Mouse (Mus musculus) midbrain, embryonic 16.5 days (tissue): ENCODE results near the gene Arid1b. TPM values are rescaled to one million over a fixed set of nuclear protein-coding genes. Genes with fewer than 3 reads are reported as not detected.

ENCODE experiments used
- ATAC-seq: fragments of 200-750 bp; cut with Nextera tagmentation; 2 replicates; pipeline ENCODE4 v1.8.0; 2017; ENCODE audit warnings: moderate TSS enrichment
- H3K27ac ChIP-seq: fragments of 300-500 bp; sonication (generic); 2 replicates; pipeline ENCODE4 v1.5.1; 2014; ENCODE audit warnings: mild to moderate bottlenecking, low read length, mixed read lengths
- H3K27me3 ChIP-seq: fragments of 300-500 bp; sonication (generic); 2 replicates; pipeline ENCODE4 v1.6.1; 2014; ENCODE audit warnings: low read depth, low read length, mixed read lengths; ENCODE audit not compliant: control insufficient read depth, insufficient read depth
- H3K36me3 ChIP-seq: fragments of 300-500 bp; sonication (generic); 2 replicates; pipeline ENCODE4 v1.6.1; 2014; ENCODE audit warnings: mild to moderate bottlenecking, low read length, moderate library complexity, mixed read lengths; ENCODE audit not compliant: control insufficient read depth, insufficient read depth
- H3K4me1 ChIP-seq: fragments of 300-500 bp; sonication (generic); 2 replicates; pipeline ENCODE4 v1.6.1; 2014; ENCODE audit warnings: mild to moderate bottlenecking, low read length, mixed read lengths; ENCODE audit not compliant: control insufficient read depth, insufficient read depth
- H3K4me2 ChIP-seq: fragments of 300-500 bp; sonication (generic); 2 replicates; pipeline ENCODE4 v1.6.1; 2014; ENCODE audit warnings: mild to moderate bottlenecking, low read length, mixed read lengths
- H3K4me3 ChIP-seq: fragments of 300-500 bp; sonication (generic); 2 replicates; pipeline ENCODE4 v1.5.1; 2014; ENCODE audit warnings: low read depth, mild to moderate bottlenecking, low read length, moderate library complexity, mixed read lengths
- H3K9ac ChIP-seq: fragments of 300-500 bp; sonication (generic); 2 replicates; pipeline ENCODE4 v1.6.1; 2014; ENCODE audit warnings: low read depth, low read length, mixed read lengths
- H3K9me3 ChIP-seq: fragments of 300-500 bp; sonication (generic); replicated peaks from 2 replicates; pipeline ENCODE4 v1.6.1; 2014; ENCODE audit warnings: mild to moderate bottlenecking, low read length, mixed read lengths; ENCODE audit not compliant: control insufficient read depth, poor library complexity, severe bottlenecking
- WGBS: fragments of 180-500 bp; shearing (Covaris S2); extraction: QIAGEN DNeasy Blood & Tissue Kit; methylation state at CpG from one replicate; pipeline ENCODE4 v1.1.7; 2014; 5-methylcytosine and 5-hydroxymethylcytosine counted together
- polyA plus RNA-seq: library from polyadenylated mRNA; unstranded; fragments of >200 nt; fragmentation: Nextera tagmentation; extraction: Ambion mirVana; gene quantifications from 2 replicates; pipeline ENCODE4 v1.2.1, GENCODE M21; 2015

The Arid1b gene
- polyA plus RNA-seq, 1 experiment from 2014 or later, result 13.1 TPM

GRCm38 (mm10) chr17:5036200-5036835 is 42.2 kb downstream of the Arid1b start:
- no peak overlapping the region for H3K27ac ChIP-seq

GRCm38 (mm10) chr17:5037199-5037598 is 43.1 kb downstream of the Arid1b start:
- H3K36me3 ChIP-seq, result no peaks in the 10 kb centered on the region
- ATAC-seq, result no peak
- H3K4me2 ChIP-seq, result no peak overlapping the region
- no peak overlapping the region for H3K9ac ChIP-seq
- H3K27me3 ChIP-seq, result no peaks in the 10 kb centered on the region
- peaks cover 8% of the 10 kb centered on the region for H3K4me1 ChIP-seq
- no peak overlapping the region for H3K27ac ChIP-seq
- no peaks in the 10 kb centered on the region for H3K9me3 ChIP-seq
- H3K4me3 ChIP-seq, result no peak overlapping the region
- 83% methylated on average over 8 of the region's 8 CpGs for WGBS

More at GRCm38 (mm10) chr17:5036200-5036835, 42.2 kb downstream of the Arid1b start:
- H3K27me3 ChIP-seq, result no peaks in the 10 kb centered on the region
- WGBS, result 56% methylated on average over 2 of the region's 2 CpGs
- no peak overlapping the region for H3K9ac ChIP-seq
- no peak overlapping the region for H3K4me3 ChIP-seq
- ATAC-seq, result no peak
- no peaks in the 10 kb centered on the region for H3K36me3 ChIP-seq
- no peaks in the 10 kb centered on the region for H3K9me3 ChIP-seq
- H3K4me2 ChIP-seq, result no peak overlapping the region
- H3K4me1 ChIP-seq, result peaks cover 8% of the 10 kb centered on the region

- H3K4me3 ChIP-seq, result no peak overlapping the region
- peaks cover 20% of the 10 kb centered on the region for H3K4me1 ChIP-seq
- no peaks in the 10 kb centered on the region for H3K36me3 ChIP-seq
- no peak for ATAC-seq
- H3K4me2 ChIP-seq, result no peak overlapping the region
- H3K9ac ChIP-seq, result no peak overlapping the region
- no peaks in the 10 kb centered on the region for H3K9me3 ChIP-seq
- H3K27ac ChIP-seq, result no peak overlapping the region
- H3K27me3 ChIP-seq, result no peaks in the 10 kb centered on the region
- WGBS, result 86% methylated on average over 2 of the region's 2 CpGs
Observed at GRCm38 (mm10) chr17:5039826-5040225, 45.7 kb downstream of the Arid1b start.

- no peak overlapping the region for H3K27ac ChIP-seq
- H3K9me3 ChIP-seq, result no peaks in the 10 kb centered on the region
- peak; percentile 38; the same call in 1 of the 2 replicates for ATAC-seq
- peaks cover 16% of the 10 kb centered on the region for H3K4me1 ChIP-seq
- H3K4me3 ChIP-seq, result no peak overlapping the region
- no peak overlapping the region for H3K4me2 ChIP-seq
- no peaks in the 10 kb centered on the region for H3K27me3 ChIP-seq
- no peak overlapping the region for H3K9ac ChIP-seq
- WGBS, result 50% methylated on average over 7 of the region's 7 CpGs
- no peaks in the 10 kb centered on the region for H3K36me3 ChIP-seq
Observed at GRCm38 (mm10) chr17:5043871-5044270, 49.7 kb downstream of the Arid1b start.

GRCm38 (mm10) chr17:5045613-5046012 is 51.5 kb downstream of the Arid1b start:
- Histone ChIP-seq H3K27me3 (no peaks in the 10 kb centered on the region), H3K9ac (no peak overlapping the region), H3K4me3 (no peak overlapping the region), H3K36me3 (no peaks in the 10 kb centered on the region), H3K4me2 (no peak overlapping the region), H3K4me1 (peaks cover 17% of the 10 kb centered on the region), H3K9me3 (no peaks in the 10 kb centered on the region), H3K27ac (no peak overlapping the region)
- ATAC-seq, result no peak
- WGBS, result 95% methylated on average over 5 of the region's 5 CpGs

GRCm38 (mm10) chr17:5047373-5047772 is 53.2 kb downstream of the Arid1b start:
- H3K4me2 ChIP-seq, result no peak overlapping the region
- no peaks in the 10 kb centered on the region for H3K27me3 ChIP-seq
- no peak overlapping the region for H3K4me3 ChIP-seq
- ATAC-seq, result no peak
- H3K9ac ChIP-seq, result no peak overlapping the region
- WGBS, result 94% methylated on average over 4 of the region's 4 CpGs
- peaks cover 18% of the 10 kb centered on the region for H3K4me1 ChIP-seq
- no peak overlapping the region for H3K27ac ChIP-seq
- H3K9me3 ChIP-seq, result no peaks in the 10 kb centered on the region
- H3K36me3 ChIP-seq, result no peaks in the 10 kb centered on the region

- Histone ChIP-seq H3K9ac (no peak overlapping the region), H3K9me3 (no peaks in the 10 kb centered on the region), H3K27ac (no peak overlapping the region), H3K4me2 (no peak overlapping the region), H3K27me3 (no peaks in the 10 kb centered on the region), H3K4me3 (no peak overlapping the region), H3K4me1 (peaks cover 6% of the 10 kb centered on the region; the same call in 1 of the 2 replicates), H3K36me3 (no peaks in the 10 kb centered on the region)
- no peak for ATAC-seq
- 84% methylated on average over 8 of the region's 8 CpGs for WGBS
Observed at GRCm38 (mm10) chr17:5050266-5050665, 56.1 kb downstream of the Arid1b start.

GRCm38 (mm10) chr17:5050970-5051530 is 56.9 kb downstream of the Arid1b start:
- H3K27me3 ChIP-seq, result no peaks in the 10 kb centered on the region
- H3K4me1 ChIP-seq, result peaks cover 6% of the 10 kb centered on the region
- 77% methylated on average over 7 of the region's 7 CpGs for WGBS
- ATAC-seq, result no peak
- no peak overlapping the region for H3K27ac ChIP-seq
- no peak overlapping the region for H3K4me3 ChIP-seq
- H3K9me3 ChIP-seq, result no peaks in the 10 kb centered on the region
- H3K36me3 ChIP-seq, result no peaks in the 10 kb centered on the region
- no peak overlapping the region for H3K9ac ChIP-seq
- no peak overlapping the region for H3K4me2 ChIP-seq

GRCm38 (mm10) chr17:5052091-5052799 is 58.1 kb downstream of the Arid1b start:
- ATAC-seq, result no peak
- no peaks in the 10 kb centered on the region for H3K36me3 ChIP-seq
- H3K4me2 ChIP-seq, result no peak overlapping the region
- peaks cover 9% of the 10 kb centered on the region for H3K4me1 ChIP-seq
- no peaks in the 10 kb centered on the region for H3K9me3 ChIP-seq
- H3K4me3 ChIP-seq, result no peak overlapping the region
- H3K9ac ChIP-seq, result no peak overlapping the region
- H3K27ac ChIP-seq, result no peak overlapping the region
- WGBS, result 39% methylated on average over 10 of the region's 10 CpGs
- H3K27me3 ChIP-seq, result no peaks in the 10 kb centered on the region
